Mouse (Mus musculus) liver, embryonic 14.5 days (tissue): ENCODE results near the gene Pfn4. TPM values are rescaled to one million over a fixed set of nuclear protein-coding genes. Genes with fewer than 3 reads are reported as not detected.

Experiments
- ATAC-seq: fragments of 200-750 bp; cut with Nextera tagmentation; 2 replicates; pipeline ENCODE4 v1.8.0; 2017; ENCODE audit warnings: moderate number of reproducible peaks, mild to moderate bottlenecking, moderate library complexity; ENCODE audit not compliant: insufficient read depth
- DNase-seq, 3 experiments: peaks; one replicate each; pipeline ENCODE4 v3.0.0-alpha.2; 2012 to 2013; ENCODE audit warnings: low read depth in 3 of 3, low spot score in 3 of 3
- H3K27ac ChIP-seq: fragments of 300-500 bp; sonication (generic); 2 replicates; pipeline ENCODE4 v1.5.1; 2014; ENCODE audit warnings: moderate library complexity, mild to moderate bottlenecking, control low read depth, inconsistent platforms
- H3K27me3 ChIP-seq: fragments of 300-500 bp; sonication (generic); 2 replicates; pipeline ENCODE4 v1.6.1; 2014; ENCODE audit warnings: mild to moderate bottlenecking, low read length, moderate library complexity; ENCODE audit not compliant: control insufficient read depth, insufficient read depth
- H3K36me3 ChIP-seq: fragments of 300-500 bp; sonication (generic); replicated peaks from 2 replicates; pipeline ENCODE4 v1.6.1; 2014; ENCODE audit warnings: low read depth; ENCODE audit not compliant: control insufficient read depth, insufficient read depth
- H3K4me1 ChIP-seq, 2 experiments: fragments of 200-500 bp in 1 of 2; fragments of 300-500 bp in 1 of 2; sonication (generic) in 1 of 2; replicated peaks; 2 replicates each; pipeline ENCODE4 v1.6.1; 2012 to 2014; ENCODE audit warnings: antibody characterized with exemption in 1 of 2, inconsistent platforms in 1 of 2, low read length in 1 of 2; ENCODE audit not compliant: control insufficient read depth in 2 of 2, insufficient read depth in 2 of 2
- H3K4me2 ChIP-seq: fragments of 300-500 bp; sonication (generic); 2 replicates; pipeline ENCODE4 v1.6.1; 2014; ENCODE audit warnings: low read depth, mild to moderate bottlenecking, control low read depth, moderate library complexity
- H3K4me3 ChIP-seq, 2 experiments: fragments of 200-500 bp in 1 of 2; fragments of 300-500 bp in 1 of 2; sonication (generic) in 1 of 2; 2 replicates each; pipeline ENCODE4 v1.5.1; 2012 to 2014; ENCODE audit warnings: low read depth in 2 of 2, low read length in 2 of 2, mild to moderate bottlenecking in 2 of 2, control low read depth in 1 of 2, inconsistent platforms in 1 of 2, moderate library complexity in 1 of 2; ENCODE audit not compliant: insufficient read depth in 1 of 2
- H3K9ac ChIP-seq: fragments of 300-500 bp; sonication (generic); replicated peaks from 2 replicates; pipeline ENCODE4 v1.6.1; 2014; ENCODE audit warnings: mild to moderate bottlenecking, control low read depth, moderate library complexity
- H3K9me3 ChIP-seq: fragments of 300-500 bp; sonication (generic); 2 replicates; pipeline ENCODE4 v1.6.1; 2016; ENCODE audit warnings: low read length, mixed read lengths; ENCODE audit not compliant: control insufficient read depth
- CTCF ChIP-seq: IDR thresholded peaks from 2 replicates; pipeline ENCODE4 v1.5.1; 2016; ENCODE audit warnings: antibody characterized with exemption, low read depth, control low read depth
- EP300 ChIP-seq: IDR thresholded peaks from 2 replicates; pipeline ENCODE4 v1.6.1; 2016; ENCODE audit warnings: antibody characterized with exemption, low read depth
- WGBS: fragments of 180-500 bp; shearing (Covaris S2); extraction: QIAGEN DNeasy Blood & Tissue Kit; methylation state at CpG from one replicate; pipeline ENCODE4 v1.1.7; 2014; ENCODE audit not compliant: insufficient replicate concordance; 5-methylcytosine and 5-hydroxymethylcytosine counted together
- polyA plus RNA-seq, 2 experiments: library from polyadenylated mRNA; depleted of rRNA in 1 of 2; stranded (reverse) in 1 of 2; unstranded in 1 of 2; fragments of >200 nt; fragmentation: Nextera tagmentation in 1 of 2; extraction: Ambion mirVana in 1 of 2; gene quantifications; 2 replicates each; pipeline versions ENCODE4 v1.2.1 to v1.2.3; 2012 to 2014

Gene Pfn4
- polyA plus RNA-seq, 2 experiments, result 0.39 to 1.1 TPM

- no peaks in the 10 kb centered on the region for H3K9me3 ChIP-seq
- WGBS, result 54% methylated on average over 3 of the region's 3 CpGs
- no peaks in the 10 kb centered on the region for H3K27me3 ChIP-seq
- peaks cover 2 to 3% of the 10 kb centered on the region in 2 experiments for H3K4me1 ChIP-seq
- H3K36me3 ChIP-seq, result no peaks in the 10 kb centered on the region
- no peak overlapping the region for H3K9ac ChIP-seq
- no peak overlapping the region for H3K4me2 ChIP-seq
- TF ChIP-seq CTCF (no peak), EP300 (no peak)
- ATAC-seq (no peak), DNase-seq (no peak)
- no peak overlapping the region for H3K27ac ChIP-seq
- no peak overlapping the region for H3K4me3 ChIP-seq
Observed at GRCm38 (mm10) chr12:4811705-4812104, 42.9 kb downstream of the Pfn4 start.

- no peak overlapping the region for H3K4me3 ChIP-seq
- no peak overlapping the region for H3K9ac ChIP-seq
- no peak for ATAC-seq
- H3K4me1 ChIP-seq, result peaks cover 8% of the 10 kb centered on the region in 2 experiments
- no peak overlapping the region for H3K27ac ChIP-seq
- WGBS, result 68% methylated on average over 4 of the region's 4 CpGs
- no peaks in the 10 kb centered on the region for H3K9me3 ChIP-seq
- H3K36me3 ChIP-seq, result no peaks in the 10 kb centered on the region
- no peak for TF ChIP-seq EP300
- no peaks in the 10 kb centered on the region for H3K27me3 ChIP-seq
- no peak overlapping the region for H3K4me2 ChIP-seq
- no peak for DNase-seq
Observed at GRCm38 (mm10) chr12:4813636-4814035, 44.8 kb downstream of the Pfn4 start.

- Histone ChIP-seq H3K9me3 (no peaks in the 10 kb centered on the region), H3K27ac (peak overlapping the region; percentile 62), H3K4me3 (peak overlapping the region; percentile 66 to 76), H3K4me2 (peak overlapping the region; percentile 71), H3K27me3 (no peaks in the 10 kb centered on the region), H3K4me1 (peaks cover 12 to 15% of the 10 kb centered on the region in 2 experiments), H3K36me3 (peaks cover 12% of the 10 kb centered on the region), H3K9ac (peak overlapping the region; percentile 75)
- ATAC-seq, result peak; percentile 50
- TF ChIP-seq CTCF (no peak), EP300 (no peak)
- no peak for DNase-seq
- 7% methylated on average over 24 of the region's 24 CpGs for WGBS
Observed at GRCm38 (mm10) chr12:4816680-4817360, 48.0 kb downstream of the Pfn4 start.

GRCm38 (mm10) chr12:4817361-4818101 lies 48.7 kb downstream of the Pfn4 start, which contains the start of gene Sf3b6:
TSS of gene Sf3b6 (plus strand) at chr12:4817544.
- Histone ChIP-seq H3K9ac (peak within 1 kb of the TSS; percentile 75), H3K27ac (peak within 1 kb of the TSS; percentile 68), H3K9me3 (no peaks in the 10 kb centered on the region), H3K36me3 (peaks cover 14% of the 10 kb centered on the region), H3K4me2 (peak within 1 kb of the TSS; percentile 76), H3K4me1 (peaks cover 12 to 15% of the 10 kb centered on the region in 2 experiments), H3K27me3 (no peaks in the 10 kb centered on the region), H3K4me3 (peak within 1 kb of the TSS; percentile 76 to 97)
- DNase-seq (peak; percentile 96 to 97 (median 97)), ATAC-seq (peak; percentile 99)
- WGBS, result under 1% methylated on average over 49 of the region's 49 CpGs
- TF ChIP-seq EP300 (no peak), CTCF (no peak)

- TF ChIP-seq CTCF (no peak), EP300 (no peak)
- DNase-seq (no peak), ATAC-seq (no peak)
- WGBS, result 77% methylated on average over 3 of the region's 3 CpGs
- H3K27ac ChIP-seq, result no peak overlapping the region
- no peak overlapping the region for H3K4me2 ChIP-seq
- H3K9ac ChIP-seq, result no peak overlapping the region
- H3K36me3 ChIP-seq, result peaks cover 24% of the 10 kb centered on the region
- no peak overlapping the region for H3K4me3 ChIP-seq
- H3K27me3 ChIP-seq, result no peaks in the 10 kb centered on the region
- H3K9me3 ChIP-seq, result no peaks in the 10 kb centered on the region
- H3K4me1 ChIP-seq, result no peaks in the 10 kb centered on the region
Observed at GRCm38 (mm10) chr12:4827256-4827655, 58.4 kb downstream of the Pfn4 start.

Other genes starting within 250 kb of the Pfn4 start
- gene Itsn2, start 176.4 kb upstream of the Pfn4 start, polyA plus RNA-seq (2012; rRNA removed), result 10.8 and 13.2 TPM in 2 replicates
- gene Itsn2, start 176.4 kb upstream of the Pfn4 start, polyA plus RNA-seq (2014; fragmentation: Nextera tagmentation; extraction: Ambion mirVana), result 22.5 and 27.2 TPM in 2 replicates
- gene Gm3625, start 176.1 kb upstream of the Pfn4 start, polyA plus RNA-seq (2012; rRNA removed), result not detected in 2 replicates
- not detected in 2 replicates for gene Gm3625, start 176.1 kb upstream of the Pfn4 start, polyA plus RNA-seq (2014; fragmentation: Nextera tagmentation; extraction: Ambion mirVana)
- gene Fam228a, start 30.6 kb upstream of the Pfn4 start, polyA plus RNA-seq (2012; rRNA removed), result 0.09 TPM in 2 replicates
- 0.05 TPM in 1 of 2 replicates, not detected in the other for gene Fam228a, start 30.6 kb upstream of the Pfn4 start, polyA plus RNA-seq (2014; fragmentation: Nextera tagmentation; extraction: Ambion mirVana)
- 0.37 and 0.73 TPM in 2 replicates for gene Fam228b, start 245 bp downstream of the Pfn4 start, polyA plus RNA-seq (2012; rRNA removed)
- 0.33 and 1.0 TPM in 2 replicates for gene Fam228b, start 245 bp downstream of the Pfn4 start, polyA plus RNA-seq (2014; fragmentation: Nextera tagmentation; extraction: Ambion mirVana)
- gene Sf3b6, start 48.5 kb downstream of the Pfn4 start, polyA plus RNA-seq (2012; rRNA removed), result 34.7 and 72.6 TPM in 2 replicates
- 179 and 187 TPM in 2 replicates for gene Sf3b6, start 48.5 kb downstream of the Pfn4 start, polyA plus RNA-seq (2014; fragmentation: Nextera tagmentation; extraction: Ambion mirVana)
- 2.5 and 2.9 TPM in 2 replicates for gene Fkbp1b, start 72.6 kb downstream of the Pfn4 start, polyA plus RNA-seq (2012; rRNA removed)
- gene Fkbp1b, start 72.6 kb downstream of the Pfn4 start, polyA plus RNA-seq (2014; fragmentation: Nextera tagmentation; extraction: Ambion mirVana), result 2.2 and 2.6 TPM in 2 replicates
- 7.7 and 9.1 TPM in 2 replicates for gene Wdcp, start 74.3 kb downstream of the Pfn4 start, polyA plus RNA-seq (2012; rRNA removed)
- 11.3 and 11.6 TPM in 2 replicates for gene Wdcp, start 74.3 kb downstream of the Pfn4 start, polyA plus RNA-seq (2014; fragmentation: Nextera tagmentation; extraction: Ambion mirVana)
- 45.9 and 53.1 TPM in 2 replicates for gene Mfsd2b, start 105.3 kb downstream of the Pfn4 start, polyA plus RNA-seq (2012; rRNA removed)
- 54.6 and 62.6 TPM in 2 replicates for gene Mfsd2b, start 105.3 kb downstream of the Pfn4 start, polyA plus RNA-seq (2014; fragmentation: Nextera tagmentation; extraction: Ambion mirVana)
- 3.9 and 7.4 TPM in 2 replicates for gene Ubxn2a, start 138.7 kb downstream of the Pfn4 start, polyA plus RNA-seq (2012; rRNA removed)
- 23.0 and 26.4 TPM in 2 replicates for gene Ubxn2a, start 138.7 kb downstream of the Pfn4 start, polyA plus RNA-seq (2014; fragmentation: Nextera tagmentation; extraction: Ambion mirVana)
- 5.5 and 6.6 TPM in 2 replicates for gene Atad2b, start 148.3 kb downstream of the Pfn4 start, polyA plus RNA-seq (2012; rRNA removed)
- gene Atad2b, start 148.3 kb downstream of the Pfn4 start, polyA plus RNA-seq (2014; fragmentation: Nextera tagmentation; extraction: Ambion mirVana), result 7.0 and 8.1 TPM in 2 replicates